Mouse (Mus musculus): Measurements from ENCODE around the gene Aldh2. TPM values are rescaled to one million over a fixed set of nuclear protein-coding genes. Genes with fewer than 3 reads are reported as not detected.

Gene Aldh2
- polyA plus RNA-seq, 1 experiment from 2014 or later = 68.4 TPM

DNA sequence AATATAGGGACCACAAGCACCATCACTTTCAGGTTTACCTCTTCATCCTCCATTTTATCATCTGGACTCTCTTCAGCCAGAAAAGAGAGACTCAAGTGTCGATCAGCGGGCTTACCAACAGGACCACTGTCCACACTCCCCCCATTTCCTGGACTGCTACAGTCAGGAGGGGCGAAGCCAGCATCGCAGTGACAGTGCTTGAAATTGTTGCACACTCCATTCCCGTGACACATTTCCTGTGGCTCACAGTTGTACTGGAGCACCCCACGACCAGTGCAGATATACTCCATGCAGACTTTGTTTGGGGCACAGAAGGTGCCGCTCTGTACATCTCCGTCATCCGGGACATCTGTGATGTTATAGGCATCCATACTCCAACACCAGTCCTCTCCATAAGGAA is 74.6 kb downstream of the Aldh2 start:
- H3K4me3 ChIP-seq (ENCODE audit: low read depth, low read length) = no peak overlapping the region

More for the DNA sequence above, 74.6 kb downstream of the Aldh2 start:
- H3K36me3 ChIP-seq (ENCODE audit: control insufficient read depth, insufficient read depth, low read length) = peaks cover 18% of the 10 kb centered on the region
- no peak overlapping the region for H3K4me2 ChIP-seq (replicated peaks; ENCODE audit: low read depth, low read length)
- no peaks in the 10 kb centered on the region for H3K4me1 ChIP-seq (ENCODE audit: control insufficient read depth, insufficient read depth, low read length)
- H3K27me3 ChIP-seq (ENCODE audit: control insufficient read depth, insufficient read depth, low read length) = no peaks in the 10 kb centered on the region
- H3K9me3 ChIP-seq (ENCODE audit: control insufficient read depth, low read depth, low read length) = no peaks in the 10 kb centered on the region
- ATAC-seq (ENCODE audit: insufficient number of reproducible peaks, insufficient read depth, low FRiP score, low read depth) = no peak
- H3K9ac ChIP-seq (replicated peaks; ENCODE audit: low read depth, low read length) = no peak overlapping the region
- no peak overlapping the region for H3K27ac ChIP-seq (ENCODE audit: low read length)
- 94% methylated on average over 9 of the region's 9 CpGs for WGBS

Other genes with a start within 250 kb of the Aldh2 start
- gene Trafd1, start 208.2 kb downstream of the Aldh2 start, polyA plus RNA-seq (2014; fragmentation: Nextera tagmentation; extraction: Ambion mirVana) = 78.2 and 81.9 TPM in 2 replicates
- gene Naa25, start 195.9 kb downstream of the Aldh2 start, polyA plus RNA-seq (2014; fragmentation: Nextera tagmentation; extraction: Ambion mirVana) = 41.0 and 42.1 TPM in 2 replicates
- 1.9 and 3.2 TPM in 2 replicates for gene Tmem116, start 141.9 kb downstream of the Aldh2 start, polyA plus RNA-seq (2014; fragmentation: Nextera tagmentation; extraction: Ambion mirVana)
- gene Erp29, start 141.3 kb downstream of the Aldh2 start, polyA plus RNA-seq (2014; fragmentation: Nextera tagmentation; extraction: Ambion mirVana) = 132 and 140 TPM in 2 replicates
- gene Adam1b, start 90.4 kb downstream of the Aldh2 start, polyA plus RNA-seq (2014; fragmentation: Nextera tagmentation; extraction: Ambion mirVana) = 0.11 and 0.12 TPM in 2 replicates
- 2.2 and 3.3 TPM in 2 replicates for gene Adam1a, start 48.3 kb downstream of the Aldh2 start, polyA plus RNA-seq (2014; fragmentation: Nextera tagmentation; extraction: Ambion mirVana)
- gene Gm42878, start 48.3 kb downstream of the Aldh2 start, polyA plus RNA-seq (2014; fragmentation: Nextera tagmentation; extraction: Ambion mirVana) = 0.87 TPM in 1 of 2 replicates, not detected in the other
- gene Mapkapk5, start 47.9 kb downstream of the Aldh2 start, polyA plus RNA-seq (2014; fragmentation: Nextera tagmentation; extraction: Ambion mirVana) = 52.9 and 56.3 TPM in 2 replicates
- 2.2 and 2.7 TPM in 2 replicates for gene Acad12, start 25.1 kb upstream of the Aldh2 start, polyA plus RNA-seq (2014; fragmentation: Nextera tagmentation; extraction: Ambion mirVana)
- gene Acad10, start 66.7 kb upstream of the Aldh2 start, polyA plus RNA-seq (2014; fragmentation: Nextera tagmentation; extraction: Ambion mirVana) = 2.3 and 2.4 TPM in 2 replicates
- gene Brap, start 66.7 kb upstream of the Aldh2 start, polyA plus RNA-seq (2014; fragmentation: Nextera tagmentation; extraction: Ambion mirVana) = 30.8 and 31.7 TPM in 2 replicates
- 71.9 and 78.4 TPM in 2 replicates for gene Atxn2, start 117.5 kb upstream of the Aldh2 start, polyA plus RNA-seq (2014; fragmentation: Nextera tagmentation; extraction: Ambion mirVana)
- gene Sh2b3, start 243.8 kb upstream of the Aldh2 start, polyA plus RNA-seq (2014; fragmentation: Nextera tagmentation; extraction: Ambion mirVana) = 15.4 and 17.2 TPM in 2 replicates